Mouse (Mus musculus): ENCODE data around the gene Adam26b. TPM values are rescaled to one million over a fixed set of nuclear protein-coding genes. Genes with fewer than 3 reads are reported as not detected.
"Not testable (repeated sequence)": the region's sequence is repeated elsewhere in the genome, so short reads cannot be mapped to it uniquely, and the experiment has no call there.

Gene Adam26b
- total RNA-seq (2014; rRNA removed) (not detected in 2 replicates), polyA plus RNA-seq (2015; fragmentation: Nextera tagmentation; extraction: Ambion mirVana) (not detected in 2 replicates)

DNA sequence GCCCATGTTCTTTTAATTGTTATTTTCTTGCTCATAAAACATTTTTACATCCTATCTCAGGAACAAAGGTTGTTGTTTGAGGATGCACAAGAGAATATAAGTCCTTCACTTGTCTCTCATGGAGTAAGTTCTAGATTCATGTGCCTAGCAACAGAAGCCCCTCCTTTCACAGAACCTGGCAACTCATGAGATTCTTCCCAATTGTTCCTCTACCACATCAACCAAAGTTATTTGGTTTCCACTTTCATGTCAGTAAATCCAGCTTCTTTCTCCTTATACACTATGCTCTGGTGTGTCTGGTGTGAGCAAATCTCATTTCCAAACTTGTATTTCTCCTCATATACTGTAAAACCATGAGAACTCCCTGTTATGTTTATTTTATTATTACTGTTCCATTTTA is at the start of gene Adam26b:
Adam26b (minus strand) TSS at position 101 of the 400 bp plus-strand sequence.
- H3K4me2 ChIP-seq (ENCODE audit: low read depth, low read length); H3K27ac ChIP-seq; H3K9me3 ChIP-seq (ENCODE audit: low read length); H3K4me3 ChIP-seq (ENCODE audit: low read length); DNase-seq (ENCODE audit: low spot score); H3K9ac ChIP-seq (replicated peaks; ENCODE audit: low read length); H3K36me3 ChIP-seq (ENCODE audit: insufficient read depth, low read length); H3K27me3 ChIP-seq (ENCODE audit: insufficient read depth, low read length); H3K4me1 ChIP-seq (ENCODE audit: insufficient read depth, low read length); ATAC-seq: not testable (repeated sequence)

DNA sequence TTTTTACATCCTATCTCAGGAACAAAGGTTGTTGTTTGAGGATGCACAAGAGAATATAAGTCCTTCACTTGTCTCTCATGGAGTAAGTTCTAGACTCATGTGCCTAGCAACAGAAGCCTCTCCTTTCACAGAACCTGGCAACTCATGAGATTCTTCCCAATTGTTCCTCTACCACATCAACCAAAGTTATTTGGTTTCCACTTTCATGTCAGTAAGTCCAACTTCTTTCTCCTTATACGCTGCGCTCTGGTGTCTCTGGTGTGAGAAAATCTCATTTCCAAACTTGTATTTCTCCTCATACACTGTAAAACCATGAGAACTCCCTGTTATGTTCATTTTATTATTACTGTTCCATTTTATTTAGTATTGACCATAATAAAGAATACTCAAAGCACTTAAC is 48.7 kb upstream of the Adam26b start, which contains the start of gene Adam26a:
Adam26a (minus strand) TSS at position 101 of the 400 bp plus-strand sequence.
- H3K9me3 ChIP-seq (ENCODE audit: low read length); H3K4me3 ChIP-seq (ENCODE audit: low read length); H3K27ac ChIP-seq; H3K9ac ChIP-seq (replicated peaks; ENCODE audit: low read length); H3K4me2 ChIP-seq (ENCODE audit: low read depth, low read length); H3K27me3 ChIP-seq (ENCODE audit: insufficient read depth, low read length); H3K36me3 ChIP-seq (ENCODE audit: insufficient read depth, low read length); DNase-seq (ENCODE audit: low spot score); ATAC-seq; H3K4me1 ChIP-seq (ENCODE audit: insufficient read depth, low read length): not testable (repeated sequence)
- WGBS: 94% methylated on average over 2 of the region's 2 CpGs

Other genes with a start within 250 kb of the Adam26b start
- not detected in 2 replicates for gene Zfp42, start 221.1 kb downstream of the Adam26b start, total RNA-seq (2014; rRNA removed)
- gene Zfp42, start 221.1 kb downstream of the Adam26b start, polyA plus RNA-seq (2015; fragmentation: Nextera tagmentation; extraction: Ambion mirVana): not detected in 2 replicates
- 0.10 TPM in 1 of 2 replicates, not detected in the other for gene Adam26a, start 48.6 kb upstream of the Adam26b start, total RNA-seq (2014; rRNA removed)
- not detected in 2 replicates for gene Adam26a, start 48.6 kb upstream of the Adam26b start, polyA plus RNA-seq (2015; fragmentation: Nextera tagmentation; extraction: Ambion mirVana)
- gene Gm5346, start 99.2 kb upstream of the Adam26b start, total RNA-seq (2014; rRNA removed): not detected in 2 replicates
- not detected in 2 replicates for gene Gm5346, start 99.2 kb upstream of the Adam26b start, polyA plus RNA-seq (2015; fragmentation: Nextera tagmentation; extraction: Ambion mirVana)
- not detected in 2 replicates for gene Adam34, start 181.9 kb upstream of the Adam26b start, total RNA-seq (2014; rRNA removed)
- gene Adam34, start 181.9 kb upstream of the Adam26b start, polyA plus RNA-seq (2015; fragmentation: Nextera tagmentation; extraction: Ambion mirVana): not detected in 2 replicates

Data from hindbrain, postnatal 0 days (tissue).